Mouse (Mus musculus) thymus, postnatal 36 days (tissue): ENCODE results near the gene Ccnl2.

Experiments
- DNase-seq, 2 experiments: peaks; one replicate each; pipeline ENCODE4 v3.0.0; 2022; ENCODE audit warnings: mixed read lengths in 2 of 2

Ccnl2 gene

GRCm38 (mm10) chr4:155840076-155841002, 28.1 kb downstream of the Ccnl2 start:
- DNase-seq: no peak

GRCm38 (mm10) chr4:155841003-155841454, 28.7 kb downstream of the Ccnl2 start:
- peak; percentile 59 to 76 for DNase-seq

GRCm38 (mm10) chr4:155841651-155842270, 29.5 kb downstream of the Ccnl2 start:
- no peak for DNase-seq

- no peak for DNase-seq
Observed at GRCm38 (mm10) chr4:155843231-155843630, 30.9 kb downstream of the Ccnl2 start.

- DNase-seq: peak; percentile 91 to 97
Observed at GRCm38 (mm10) chr4:155846871-155847578, 34.7 kb downstream of the Ccnl2 start, which contains the start of gene Dvl1. Gene Dvl1 (plus strand): TSS chr4:155847402.

- peak; percentile 57 to 73 for DNase-seq
Observed at GRCm38 (mm10) chr4:155847591-155848352, 35.5 kb downstream of the Ccnl2 start.

- DNase-seq: no peak
Observed at GRCm38 (mm10) chr4:155848434-155849095, 36.3 kb downstream of the Ccnl2 start.

- DNase-seq: no peak
Observed at GRCm38 (mm10) chr4:155849391-155849790, 37.1 kb downstream of the Ccnl2 start.

- DNase-seq: no peak
Observed at GRCm38 (mm10) chr4:155849792-155850451, 37.6 kb downstream of the Ccnl2 start.

GRCm38 (mm10) chr4:155851368-155851767, 39.1 kb downstream of the Ccnl2 start:
- no peak for DNase-seq

GRCm38 (mm10) chr4:155851951-155852411, 39.7 kb downstream of the Ccnl2 start:
- no peak for DNase-seq

GRCm38 (mm10) chr4:155853421-155853820, 41.1 kb downstream of the Ccnl2 start:
- DNase-seq: no peak

GRCm38 (mm10) chr4:155854991-155855390, 42.7 kb downstream of the Ccnl2 start:
- DNase-seq: no peak

GRCm38 (mm10) chr4:155856071-155856470, 43.8 kb downstream of the Ccnl2 start:
- no peak for DNase-seq

GRCm38 (mm10) chr4:155856881-155857280, 44.6 kb downstream of the Ccnl2 start:
- peak in 1 of 2 experiments; percentile 2 for DNase-seq

- peak; percentile 39 to 40 for DNase-seq
Observed at GRCm38 (mm10) chr4:155859318-155859717, 47.0 kb downstream of the Ccnl2 start.

GRCm38 (mm10) chr4:155861787-155862186, 49.5 kb downstream of the Ccnl2 start:
- DNase-seq: no peak

GRCm38 (mm10) chr4:155863001-155863400, 50.7 kb downstream of the Ccnl2 start, which contains the start of gene Tas1r3:
Gene Tas1r3 (minus strand): TSS chr4:155863362.
- DNase-seq: no peak

GRCm38 (mm10) chr4:155868614-155869298, 56.5 kb downstream of the Ccnl2 start:
- peak in 1 of 2 experiments; percentile 34 for DNase-seq

GRCm38 (mm10) chr4:155869317-155870033, 57.2 kb downstream of the Ccnl2 start, which contains the start of the genes Cptp and Ints11:
Gene Cptp (minus strand): TSS chr4:155869440.
Gene Ints11 (plus strand): TSS chr4:155869546.
- DNase-seq: peak; percentile 96 to 97
